Mouse (Mus musculus) naive thymus-derived CD4-positive, alpha-beta T cell, adult 2 months (primary cell): ENCODE data around the gene Prdm2.

Experiments
- DNase-seq: peaks from one replicate; pipeline ENCODE4 v3.0.0-alpha.2; 2011; ENCODE audit warnings: low read depth

Gene Prdm2

GRCm38 (mm10) chr4:143154571-143154970 lies 58.2 kb downstream of the Prdm2 start:
- peak; percentile 42 for DNase-seq

GRCm38 (mm10) chr4:143152634-143153033 lies 60.2 kb downstream of the Prdm2 start:
- DNase-seq = no peak

GRCm38 (mm10) chr4:143151267-143151666 lies 61.5 kb downstream of the Prdm2 start:
- DNase-seq = peak; percentile 52

GRCm38 (mm10) chr4:143147666-143148065 lies 65.1 kb downstream of the Prdm2 start:
- DNase-seq = no peak

- peak; percentile 47 for DNase-seq
Observed at GRCm38 (mm10) chr4:143143615-143144014, 69.2 kb downstream of the Prdm2 start.

GRCm38 (mm10) chr4:143141645-143142259 lies 71.0 kb downstream of the Prdm2 start:
- no peak for DNase-seq

GRCm38 (mm10) chr4:143140940-143141339 lies 71.9 kb downstream of the Prdm2 start:
- DNase-seq = no peak

GRCm38 (mm10) chr4:143132433-143132832 lies 80.4 kb downstream of the Prdm2 start:
- no peak for DNase-seq

- no peak for DNase-seq
Observed at GRCm38 (mm10) chr4:143130441-143130840, 82.4 kb downstream of the Prdm2 start.

GRCm38 (mm10) chr4:143129261-143129760 lies 83.5 kb downstream of the Prdm2 start:
- no peak for DNase-seq

- DNase-seq = no peak
Observed at GRCm38 (mm10) chr4:143127171-143127570, 85.6 kb downstream of the Prdm2 start.

GRCm38 (mm10) chr4:143126476-143126875 lies 86.3 kb downstream of the Prdm2 start:
- DNase-seq = no peak

GRCm38 (mm10) chr4:143125290-143125689 lies 87.5 kb downstream of the Prdm2 start:
- no peak for DNase-seq

GRCm38 (mm10) chr4:143123043-143123442 lies 89.8 kb downstream of the Prdm2 start:
- no peak for DNase-seq

- DNase-seq = no peak
Observed at GRCm38 (mm10) chr4:143121174-143121573, 91.6 kb downstream of the Prdm2 start.

- DNase-seq = no peak
Observed at GRCm38 (mm10) chr4:143120008-143120407, 92.8 kb downstream of the Prdm2 start.

GRCm38 (mm10) chr4:143118843-143119242 lies 94.0 kb downstream of the Prdm2 start:
- DNase-seq = no peak

- DNase-seq = no peak
Observed at GRCm38 (mm10) chr4:143115851-143116250, 96.9 kb downstream of the Prdm2 start.

- DNase-seq = no peak
Observed at GRCm38 (mm10) chr4:143114232-143114979, 98.4 kb downstream of the Prdm2 start.

GRCm38 (mm10) chr4:143112985-143113384 lies 99.8 kb downstream of the Prdm2 start:
- peak; percentile 74 for DNase-seq

- DNase-seq = no peak
Observed at GRCm38 (mm10) chr4:143112439-143112838, 100.4 kb downstream of the Prdm2 start.

GRCm38 (mm10) chr4:143111872-143112271 lies 100.9 kb downstream of the Prdm2 start:
- DNase-seq = no peak

- no peak for DNase-seq
Observed at GRCm38 (mm10) chr4:143108552-143108951, 104.2 kb downstream of the Prdm2 start.
